Mouse (Mus musculus): ENCODE data around the gene H60b. TPM values are rescaled to one million over a fixed set of nuclear protein-coding genes. Genes with fewer than 3 reads are reported as not detected.
"Not testable (repeated sequence)": the region's sequence is repeated elsewhere in the genome, so short reads cannot be mapped to it uniquely, and the experiment has no call there.

H60b gene
- total and polyA plus RNA-seq, 3 experiments = not detected

DNA sequence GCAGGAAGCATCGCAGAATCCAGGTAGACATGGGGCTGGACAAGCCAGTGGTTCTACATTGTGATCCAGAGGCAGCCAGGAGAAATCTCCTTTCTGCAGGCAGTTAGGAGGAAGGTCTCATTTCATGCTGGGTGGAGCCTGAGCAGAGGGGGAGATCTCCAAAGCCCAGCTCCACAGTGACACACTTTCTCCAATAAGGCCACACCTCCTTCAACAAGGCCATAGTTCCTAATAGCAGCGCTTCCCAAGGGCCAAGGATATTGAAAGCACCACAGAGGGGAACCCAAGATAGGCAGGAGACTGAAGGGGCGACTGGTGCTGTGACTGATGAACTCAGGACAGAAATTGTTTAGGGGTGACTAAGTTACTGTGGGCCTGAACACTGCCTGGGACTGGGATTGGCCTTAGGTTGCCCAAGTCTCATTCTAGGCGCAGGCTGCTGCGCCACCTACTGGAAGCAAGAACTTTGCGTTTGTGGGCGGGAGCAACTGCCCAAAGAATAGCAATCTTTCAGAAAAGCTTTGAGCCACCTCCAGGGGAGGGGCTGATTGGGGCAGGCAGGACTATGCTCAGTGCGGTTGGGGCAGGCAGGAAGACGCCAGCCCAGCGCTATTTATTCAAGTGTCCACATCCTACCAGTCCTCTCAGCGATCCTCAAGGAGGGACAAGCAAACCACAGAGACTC, 53.8 kb downstream of the H60b start:
- H3K4me3 ChIP-seq; H3K9ac ChIP-seq (ENCODE audit: low read depth, low read length); intact Hi-C loops (cut with DNase I); H3K27ac ChIP-seq; H3K27me3 ChIP-seq (ENCODE audit: control insufficient read depth, insufficient read depth, low read length); H3K36me3 ChIP-seq (ENCODE audit: control insufficient read depth, insufficient read depth, low read length); H3K79me2 ChIP-seq (replicated peaks; ENCODE audit: control insufficient read depth, insufficient read depth, low read length); H3K4me1 ChIP-seq (ENCODE audit: control insufficient read depth, insufficient read depth, low read length): not testable (repeated sequence)
- peak; percentile 45 to 47 for DNase-seq
- WGBS = 4% methylated on average over 9 of the region's 11 CpGs
- peak; percentile 55 for TF ChIP-seq CTCF (IDR thresholded peaks at IDR 0.05)

DNA sequence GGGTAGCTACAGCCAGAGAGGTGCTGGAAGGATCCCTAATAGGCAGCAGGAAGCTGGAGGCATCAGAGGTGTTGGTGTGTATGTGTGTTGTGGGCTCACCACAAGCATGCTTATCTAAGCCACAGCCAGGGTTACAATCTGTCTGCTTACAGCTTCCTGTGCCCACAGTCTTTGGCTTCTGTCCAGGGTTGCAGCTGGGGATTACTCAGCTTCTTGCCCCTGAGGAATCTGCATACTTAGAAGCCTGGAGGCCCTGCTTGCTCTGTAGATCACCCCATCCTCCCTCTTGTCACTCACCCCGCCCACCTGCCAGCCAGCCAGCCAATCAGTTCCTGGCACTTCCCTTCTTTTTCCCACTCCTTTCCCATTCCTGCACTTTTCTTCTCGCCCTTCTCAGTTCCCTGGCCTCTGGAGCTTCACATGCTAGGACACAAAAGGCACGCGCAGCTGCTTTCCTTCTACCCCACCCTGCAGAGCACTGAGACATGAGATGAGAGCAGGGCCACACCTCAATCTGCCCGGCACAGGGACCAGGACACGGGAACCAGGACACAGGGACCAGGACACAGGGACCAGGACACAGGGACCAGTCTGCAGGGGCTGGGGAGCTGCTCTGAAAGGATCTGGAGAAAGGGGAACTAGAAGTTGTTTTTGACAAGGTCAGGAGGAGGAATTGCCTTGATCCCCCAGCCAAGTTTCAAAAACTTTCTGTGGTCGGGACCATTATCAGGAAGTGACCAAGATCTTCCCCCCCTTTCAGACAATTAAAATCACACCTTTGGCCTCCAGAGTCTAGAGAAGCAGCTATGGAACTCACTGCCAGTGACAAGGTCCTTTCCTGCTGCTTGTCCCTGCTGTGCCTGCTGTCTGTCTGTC, 65.3 kb downstream of the H60b start:
- H3K36me3 ChIP-seq (ENCODE audit: control insufficient read depth, insufficient read depth, low read length); H3K79me2 ChIP-seq (replicated peaks; ENCODE audit: control insufficient read depth, insufficient read depth, low read length); intact Hi-C loops (cut with DNase I); H3K27ac ChIP-seq; H3K4me1 ChIP-seq (ENCODE audit: control insufficient read depth, insufficient read depth, low read length); H3K9ac ChIP-seq (ENCODE audit: low read depth, low read length); H3K27me3 ChIP-seq (ENCODE audit: control insufficient read depth, insufficient read depth, low read length); H3K4me3 ChIP-seq: not testable (repeated sequence)
- DNase-seq = peak; percentile 23 to 24
- no CpG with 5 or more reads among the region's 7 CpGs for WGBS

DNA sequence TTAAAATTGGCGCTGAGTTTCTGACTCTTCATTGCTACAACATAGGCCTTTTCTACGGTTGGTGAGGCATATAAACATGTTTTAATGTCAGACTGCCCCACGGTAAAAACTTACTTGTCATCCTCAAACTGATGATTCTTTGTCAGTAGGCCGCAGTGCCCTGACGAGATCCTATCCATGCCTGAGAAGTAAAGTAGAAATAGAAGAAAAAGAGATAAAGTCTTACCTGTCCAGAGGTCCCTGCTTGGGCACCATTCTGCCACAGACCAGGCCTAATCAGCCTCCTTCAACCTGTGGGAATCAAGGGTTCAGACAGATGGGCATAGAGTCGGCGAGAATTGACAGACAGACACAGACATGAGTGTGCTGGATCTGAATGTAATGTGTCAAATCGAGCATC, 106.7 kb downstream of the H60b start:
- intact Hi-C loops (cut with DNase I) = no loop called here
- DNase-seq = no peak
- no peaks in the 10 kb centered on the region for H3K36me3 ChIP-seq (ENCODE audit: control insufficient read depth, insufficient read depth, low read length)
- TF ChIP-seq EP300 (IDR thresholded peaks at IDR 0.05; ENCODE audit: insufficient read depth, low read depth, low read length) (no peak), CTCF (IDR thresholded peaks at IDR 0.05) (no peak), POLR2A (IDR thresholded peaks at IDR 0.05; ENCODE audit: insufficient read depth, low read depth, low read length) (no peak)
- no peak overlapping the region for H3K4me3 ChIP-seq
- no peaks in the 10 kb centered on the region for H3K27me3 ChIP-seq (ENCODE audit: control insufficient read depth, insufficient read depth, low read length)
- no peak overlapping the region for H3K27ac ChIP-seq
- no peaks in the 10 kb centered on the region for H3K4me1 ChIP-seq (ENCODE audit: control insufficient read depth, insufficient read depth, low read length)
- 90% methylated on average over 8 of the region's 8 CpGs for WGBS
- no peak overlapping the region for H3K9ac ChIP-seq (ENCODE audit: low read depth, low read length)
- H3K79me2 ChIP-seq (replicated peaks; ENCODE audit: control insufficient read depth, insufficient read depth, low read length) = no peaks in the 10 kb centered on the region

DNA sequence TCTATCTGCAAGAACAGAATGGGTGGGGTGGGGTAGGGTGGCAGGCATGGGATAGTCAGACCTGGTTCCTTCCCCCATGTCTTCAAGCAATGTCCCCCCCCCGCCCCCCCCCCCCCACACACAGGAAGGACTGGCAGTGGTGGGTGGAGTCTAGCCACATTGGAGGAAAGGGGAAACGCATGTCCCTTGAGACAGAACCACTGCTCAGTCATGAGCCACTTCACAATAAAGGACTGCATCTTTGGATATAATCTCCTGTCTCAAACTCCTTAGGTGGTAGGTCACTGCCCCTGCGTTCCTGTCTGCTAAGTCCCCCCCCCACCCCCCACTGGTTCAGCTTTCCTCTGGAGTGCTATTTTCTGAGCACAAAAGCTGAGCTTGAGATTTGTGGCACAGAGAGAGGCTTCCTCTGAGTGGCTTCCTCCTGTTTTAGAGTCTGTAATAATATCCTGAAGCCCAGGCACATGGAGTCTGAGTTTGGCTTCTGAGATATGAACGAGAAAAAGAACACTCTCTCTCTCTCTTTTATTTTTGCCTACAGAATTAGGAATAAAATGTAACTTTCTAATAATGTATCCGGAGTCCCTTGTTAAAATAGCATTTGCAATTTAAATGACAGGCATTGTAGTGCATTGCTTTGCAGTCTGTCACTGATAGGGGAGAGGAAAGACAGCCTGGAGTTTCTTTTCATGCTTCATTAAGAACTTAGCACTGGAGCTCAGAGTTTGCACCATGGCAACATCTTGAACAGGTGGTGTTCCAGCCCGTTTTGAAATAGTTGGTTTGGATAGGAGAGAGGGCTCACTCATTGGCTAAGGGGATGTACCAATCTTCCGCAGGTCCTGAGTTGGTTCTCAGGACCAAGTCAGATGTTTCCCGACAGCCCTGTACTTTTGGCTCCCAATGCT, 112.7 kb downstream of the H60b start:
- H3K79me2 ChIP-seq (replicated peaks; ENCODE audit: control insufficient read depth, insufficient read depth, low read length); intact Hi-C loops (cut with DNase I); H3K4me3 ChIP-seq; H3K36me3 ChIP-seq (ENCODE audit: control insufficient read depth, insufficient read depth, low read length); H3K9ac ChIP-seq (ENCODE audit: low read depth, low read length); H3K27ac ChIP-seq; H3K27me3 ChIP-seq (ENCODE audit: control insufficient read depth, insufficient read depth, low read length); H3K4me1 ChIP-seq (ENCODE audit: control insufficient read depth, insufficient read depth, low read length); DNase-seq: not testable (repeated sequence)
- 36% methylated on average over 8 of the region's 8 CpGs for WGBS

DNA sequence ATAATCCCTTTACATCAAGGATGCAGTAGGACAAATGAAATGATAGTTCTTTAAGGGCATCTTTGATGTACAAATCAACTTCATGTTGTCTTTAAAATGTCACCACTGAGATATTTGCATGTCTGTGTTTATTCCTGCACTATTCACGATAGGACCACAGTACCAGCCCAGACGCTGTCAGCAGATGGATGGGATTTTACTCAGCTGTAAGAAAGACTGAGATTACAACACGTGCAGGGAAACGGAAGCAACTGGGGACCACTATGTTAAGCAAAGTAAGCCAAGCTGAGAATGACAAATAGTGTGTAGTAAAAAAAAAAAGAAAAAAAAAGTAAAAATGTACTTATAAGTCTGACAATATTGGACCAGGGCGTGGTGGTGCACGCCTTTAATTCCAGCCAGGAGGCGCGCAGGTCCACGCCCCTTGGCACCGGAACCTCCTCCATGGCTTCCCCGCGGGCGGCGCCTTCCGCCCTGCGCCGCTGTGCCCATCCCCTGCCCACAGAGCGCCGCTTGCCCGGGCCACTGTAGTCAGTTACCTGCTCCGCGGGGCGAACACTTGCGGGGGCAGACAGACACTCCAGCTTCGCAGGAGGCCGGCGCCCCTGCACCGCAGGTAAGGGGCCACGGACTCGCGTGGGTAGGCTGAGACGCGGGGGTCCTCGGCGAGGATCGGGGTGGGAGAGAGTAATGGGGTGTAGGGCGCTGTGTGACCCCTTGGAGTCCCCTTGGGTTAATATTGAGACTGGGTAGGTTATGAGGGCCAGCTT, 114.7 kb downstream of the H60b start:
- H3K79me2 ChIP-seq (replicated peaks; ENCODE audit: control insufficient read depth, insufficient read depth, low read length); H3K9ac ChIP-seq (ENCODE audit: low read depth, low read length); H3K27ac ChIP-seq; H3K36me3 ChIP-seq (ENCODE audit: control insufficient read depth, insufficient read depth, low read length); DNase-seq; intact Hi-C loops (cut with DNase I); H3K4me3 ChIP-seq; H3K4me1 ChIP-seq (ENCODE audit: control insufficient read depth, insufficient read depth, low read length); H3K27me3 ChIP-seq (ENCODE audit: control insufficient read depth, insufficient read depth, low read length): not testable (repeated sequence)
- 4% methylated on average over 37 of the region's 37 CpGs for WGBS

All from heart, adult 2 months (tissue).